Mouse (Mus musculus): ENCODE results near the gene Ppp1r14c.

DNA sequence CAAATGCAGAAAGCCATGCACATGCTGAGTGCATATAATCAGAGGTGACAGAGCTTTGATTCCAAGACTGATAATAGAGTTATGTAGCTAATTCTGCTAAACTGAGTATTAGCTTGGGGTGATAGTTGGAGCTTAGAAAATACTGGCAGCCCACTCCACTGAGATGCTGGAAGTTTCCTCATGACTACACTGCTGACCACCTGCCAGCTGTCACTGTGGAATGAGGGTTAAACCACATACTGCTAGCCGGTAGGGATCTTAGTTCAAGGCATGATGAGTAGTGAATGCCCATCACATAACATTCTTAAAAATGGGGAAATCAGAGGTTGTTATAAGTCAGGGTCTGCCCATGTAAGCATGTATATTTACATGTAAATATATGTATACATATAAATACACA lies 113.9 kb downstream of the Ppp1r14c start:
- no peak for TF ChIP-seq CTCF (conservative IDR thresholded peaks at IDR 0.05; ENCODE audit: low read length)
- TF ChIP-seq NANOG (IDR thresholded peaks at IDR 0.05; ENCODE audit: borderline replicate concordance, low read length) = no peak
